Mouse (Mus musculus) olfactory bulb, adult 2 months (tissue): ENCODE data around the gene Hdac4.

ENCODE experiments used
- CTCF ChIP-seq: fragments of 200-500 bp; IDR thresholded peaks from 2 replicates; pipeline ENCODE4 v1.5.1; 2012; ENCODE audit warnings: low read depth, mild to moderate bottlenecking, low read length, moderate library complexity; ENCODE audit not compliant: insufficient read depth
- POLR2A ChIP-seq: fragments of 200-500 bp; IDR thresholded peaks from 2 replicates; pipeline ENCODE4 v1.6.1; 2012; ENCODE audit warnings: mild to moderate bottlenecking, low read depth, low read length, moderate library complexity; ENCODE audit not compliant: insufficient read depth

GRCm38 (mm10) chr1:92144868-92145534, 50.5 kb downstream of the Hdac4 start:
- no peak for TF ChIP-seq CTCF
- TF ChIP-seq POLR2A = no peak
